Mouse (Mus musculus) liver, embryonic 14.5 days (tissue): Measurements from ENCODE around the gene Kif26b.

Source experiments
- CTCF ChIP-seq: IDR thresholded peaks from 2 replicates; pipeline ENCODE4 v1.5.1; 2016; ENCODE audit warnings: antibody characterized with exemption, low read depth, control low read depth
- EP300 ChIP-seq: IDR thresholded peaks from 2 replicates; pipeline ENCODE4 v1.6.1; 2016; ENCODE audit warnings: antibody characterized with exemption, low read depth

- peak; percentile 45; the same call in 1 of the 2 replicates for TF ChIP-seq EP300
- TF ChIP-seq CTCF = no peak
Observed at GRCm38 (mm10) chr1:178708356-178708755, 179.4 kb downstream of the Kif26b start.
